Mouse (Mus musculus): ENCODE measurements around the gene Fgfr1op. TPM values are rescaled to one million over a fixed set of nuclear protein-coding genes. Genes with fewer than 3 reads are reported as not detected.
A peak's percentile ranks its signal among the peaks of the same experiment; 100 is the strongest.
"Not testable (repeated sequence)": the region's sequence is repeated elsewhere in the genome, so short reads cannot be mapped to it uniquely, and the experiment has no call there.

The Fgfr1op gene
- polyA plus RNA-seq (2012; rRNA removed) (2.8 and 5.6 TPM in 2 replicates), polyA plus RNA-seq (2014; fragmentation: Nextera tagmentation; extraction: Ambion mirVana) (10.5 and 11.8 TPM in 2 replicates)

GRCm38 (mm10) chr17:8164701-8165607 lies at the start of gene Fgfr1op:
Gene Fgfr1op, plus strand, starts transcription at chr17:8165501.
- DNase-seq (ENCODE audit: low read depth in 3 of 3, low spot score in 3 of 3); H3K36me3 ChIP-seq (replicated peaks; ENCODE audit: control insufficient read depth, insufficient read depth, low read depth); H3K9me3 ChIP-seq (ENCODE audit: control insufficient read depth, low read length); H3K27me3 ChIP-seq (ENCODE audit: control insufficient read depth, insufficient read depth, low read length); H3K27ac ChIP-seq; H3K4me1 ChIP-seq (replicated peaks; ENCODE audit: control insufficient read depth in 2 of 2, insufficient read depth in 2 of 2, low read length in 1 of 2): not testable (repeated sequence)
- ATAC-seq (ENCODE audit: insufficient read depth), result peak; percentile 97
- Histone ChIP-seq H3K4me3 (ENCODE audit: insufficient read depth in 1 of 2, low read depth in 2 of 2, low read length in 2 of 2) (peak within 1 kb of the TSS; percentile 60 to 68), H3K9ac (replicated peaks) (peak within 1 kb of the TSS; percentile 67), H3K4me2 (ENCODE audit: low read depth) (peak within 1 kb of the TSS; percentile 60)
- 1% methylated on average over 11 of the region's 55 CpGs for WGBS (ENCODE audit: insufficient replicate concordance)

DNA sequence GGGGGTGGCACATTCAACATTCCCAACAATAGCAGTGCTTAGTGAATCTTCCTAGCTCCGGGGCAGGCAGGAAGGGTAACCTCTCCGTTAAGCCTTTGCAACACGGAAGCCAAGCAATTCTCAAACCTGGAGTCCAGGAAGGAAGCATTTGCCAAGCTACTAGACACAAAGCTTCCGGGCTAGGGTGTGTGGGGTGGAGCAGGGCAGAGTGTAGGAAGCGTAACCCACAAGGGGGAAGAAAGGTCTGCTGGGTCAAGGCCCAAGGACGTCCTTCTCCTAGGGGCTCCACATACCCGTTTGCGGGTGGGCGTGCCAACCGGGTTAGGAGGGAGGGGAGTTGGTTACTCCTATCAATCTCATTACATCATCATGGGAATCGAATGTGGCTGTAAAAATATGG lies 48.9 kb upstream of the Fgfr1op start:
- H3K4me1 ChIP-seq (replicated peaks; ENCODE audit: control insufficient read depth in 2 of 2, insufficient read depth in 2 of 2, low read length in 1 of 2); H3K4me3 ChIP-seq (ENCODE audit: insufficient read depth in 1 of 2, low read depth in 2 of 2, low read length in 2 of 2); H3K36me3 ChIP-seq (replicated peaks; ENCODE audit: control insufficient read depth, insufficient read depth, low read depth); ATAC-seq (ENCODE audit: insufficient read depth); H3K27ac ChIP-seq; H3K9me3 ChIP-seq (ENCODE audit: control insufficient read depth, low read length); H3K4me2 ChIP-seq (ENCODE audit: low read depth); H3K27me3 ChIP-seq (ENCODE audit: control insufficient read depth, insufficient read depth, low read length); H3K9ac ChIP-seq (replicated peaks): not testable (repeated sequence)
- 18% methylated on average over 6 of the region's 11 CpGs for WGBS (ENCODE audit: insufficient replicate concordance)
- DNase-seq (ENCODE audit: low read depth in 3 of 3, low spot score in 3 of 3), result peak in 1 of 3 experiments; percentile 1

DNA sequence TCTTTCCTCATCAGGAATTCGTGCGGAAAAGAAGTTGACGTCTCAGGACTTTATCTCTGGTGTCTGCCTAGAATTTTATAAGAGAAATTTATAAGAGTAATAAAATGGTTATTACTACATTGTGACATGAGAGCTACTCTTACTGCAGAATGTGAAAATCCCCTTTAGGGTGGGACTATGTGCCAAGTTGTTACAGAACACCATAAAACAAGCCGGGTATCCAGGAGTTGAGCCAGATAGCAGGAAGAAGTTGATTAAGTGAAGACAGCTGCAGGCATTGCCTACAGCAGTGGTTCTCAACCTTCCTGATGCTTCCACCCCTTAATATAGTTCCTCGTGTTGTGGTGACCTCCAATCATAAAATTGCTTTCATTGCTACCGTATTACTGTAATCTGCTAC lies 48.4 kb upstream of the Fgfr1op start:
- no CpG with 5 or more reads among the region's 6 CpGs for WGBS (ENCODE audit: insufficient replicate concordance)
- not testable (repeated sequence) for H3K36me3 ChIP-seq (replicated peaks; ENCODE audit: control insufficient read depth, insufficient read depth, low read depth); H3K27me3 ChIP-seq (ENCODE audit: control insufficient read depth, insufficient read depth, low read length); H3K4me2 ChIP-seq (ENCODE audit: low read depth); DNase-seq (ENCODE audit: low read depth in 3 of 3, low spot score in 3 of 3); H3K9me3 ChIP-seq (ENCODE audit: control insufficient read depth, low read length); H3K4me1 ChIP-seq (replicated peaks; ENCODE audit: control insufficient read depth in 2 of 2, insufficient read depth in 2 of 2, low read length in 1 of 2); H3K27ac ChIP-seq; ATAC-seq (ENCODE audit: insufficient read depth); H3K4me3 ChIP-seq (ENCODE audit: insufficient read depth in 1 of 2, low read depth in 2 of 2, low read length in 2 of 2); H3K9ac ChIP-seq (replicated peaks)

DNA sequence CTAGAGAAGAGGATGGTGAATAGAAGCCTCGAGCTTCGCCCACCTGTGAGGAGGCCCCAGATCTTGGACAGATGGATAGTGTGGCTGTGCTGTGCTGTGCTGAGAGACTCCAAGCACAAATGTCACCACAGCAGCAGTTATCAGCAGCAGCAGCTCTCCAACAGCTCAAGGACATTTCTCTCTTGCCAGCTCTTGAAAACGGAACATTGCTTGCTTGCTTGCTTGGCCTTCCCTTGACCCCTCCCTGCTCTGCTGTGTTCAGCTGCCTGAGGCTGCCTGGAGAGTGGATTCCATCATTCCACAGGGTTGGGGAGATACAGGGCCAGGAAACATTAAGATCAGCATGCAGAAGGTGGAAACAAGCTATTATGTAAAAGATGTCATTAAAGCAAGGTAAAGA lies 42.3 kb upstream of the Fgfr1op start:
- DNase-seq (ENCODE audit: low read depth in 3 of 3, low spot score in 3 of 3); H3K9ac ChIP-seq (replicated peaks); H3K4me2 ChIP-seq (ENCODE audit: low read depth); H3K9me3 ChIP-seq (ENCODE audit: control insufficient read depth, low read length); H3K27ac ChIP-seq; H3K4me3 ChIP-seq (ENCODE audit: insufficient read depth in 1 of 2, low read depth in 2 of 2, low read length in 2 of 2); H3K27me3 ChIP-seq (ENCODE audit: control insufficient read depth, insufficient read depth, low read length); H3K36me3 ChIP-seq (replicated peaks; ENCODE audit: control insufficient read depth, insufficient read depth, low read depth); H3K4me1 ChIP-seq (replicated peaks; ENCODE audit: control insufficient read depth in 2 of 2, insufficient read depth in 2 of 2, low read length in 1 of 2); ATAC-seq (ENCODE audit: insufficient read depth): not testable (repeated sequence)
- no CpG with 5 or more reads among the region's 3 CpGs for WGBS (ENCODE audit: insufficient replicate concordance)

DNA sequence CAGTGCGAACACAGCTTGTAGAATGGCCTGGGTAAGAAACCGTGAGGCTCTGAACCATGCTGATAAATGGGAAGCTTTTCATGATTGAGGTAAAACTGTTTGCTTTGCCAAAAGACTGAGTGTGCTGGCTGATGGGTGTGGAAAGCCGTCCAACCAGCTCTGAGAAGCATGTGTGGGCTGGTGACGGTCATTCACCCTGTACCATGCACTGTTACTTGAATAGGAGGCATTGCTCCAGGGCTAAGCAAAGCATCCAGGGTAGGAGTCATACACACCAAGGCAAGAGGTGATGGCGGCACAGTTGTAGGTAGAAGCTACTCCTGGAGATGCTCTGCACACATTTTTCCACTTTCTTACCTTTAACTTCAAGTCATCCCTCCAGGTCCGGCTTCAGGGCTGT lies 40.7 kb upstream of the Fgfr1op start:
- H3K4me3 ChIP-seq (ENCODE audit: insufficient read depth in 1 of 2, low read depth in 2 of 2, low read length in 2 of 2); H3K9ac ChIP-seq (replicated peaks); H3K9me3 ChIP-seq (ENCODE audit: control insufficient read depth, low read length); H3K27me3 ChIP-seq (ENCODE audit: control insufficient read depth, insufficient read depth, low read length); H3K36me3 ChIP-seq (replicated peaks; ENCODE audit: control insufficient read depth, insufficient read depth, low read depth); H3K27ac ChIP-seq; H3K4me2 ChIP-seq (ENCODE audit: low read depth); ATAC-seq (ENCODE audit: insufficient read depth); H3K4me1 ChIP-seq (replicated peaks; ENCODE audit: control insufficient read depth in 2 of 2, insufficient read depth in 2 of 2, low read length in 1 of 2); DNase-seq (ENCODE audit: low read depth in 3 of 3, low spot score in 3 of 3): not testable (repeated sequence)
- 86% methylated on average over 2 of the region's 6 CpGs for WGBS (ENCODE audit: insufficient replicate concordance)

DNA sequence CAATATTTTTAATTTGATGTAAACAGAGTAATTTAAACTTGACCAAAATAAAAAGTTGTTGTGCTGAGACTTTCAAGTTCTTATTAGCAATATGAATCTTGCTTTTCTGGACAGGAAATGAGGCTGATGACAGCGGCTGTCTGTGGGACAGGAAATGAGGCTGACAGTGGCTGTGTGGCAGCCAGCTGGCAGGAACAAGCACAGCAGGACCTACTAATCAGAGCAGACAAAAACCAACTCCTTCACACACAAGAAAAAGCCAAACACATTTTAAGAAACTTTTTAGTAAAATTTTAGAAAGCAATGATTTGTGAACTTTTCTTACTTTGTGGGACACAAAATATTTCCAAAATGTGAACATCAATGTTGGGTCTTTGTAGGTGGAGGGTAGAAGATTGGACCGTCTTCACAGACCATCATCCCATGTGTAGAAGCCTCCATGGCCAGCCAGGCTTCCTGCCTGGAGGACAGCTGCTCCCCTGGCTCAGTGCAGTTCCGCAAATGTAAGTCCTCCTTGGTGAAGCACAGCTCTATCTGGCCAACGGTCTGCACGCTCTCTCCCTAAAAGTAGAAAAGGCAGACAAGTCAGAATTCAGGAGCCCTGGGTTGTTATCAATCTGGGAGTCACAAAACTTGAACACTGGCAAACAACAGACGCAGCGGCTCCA lies 36.8 kb upstream of the Fgfr1op start:
- no CpG with 5 or more reads among the region's 7 CpGs for WGBS (ENCODE audit: insufficient replicate concordance)

DNA sequence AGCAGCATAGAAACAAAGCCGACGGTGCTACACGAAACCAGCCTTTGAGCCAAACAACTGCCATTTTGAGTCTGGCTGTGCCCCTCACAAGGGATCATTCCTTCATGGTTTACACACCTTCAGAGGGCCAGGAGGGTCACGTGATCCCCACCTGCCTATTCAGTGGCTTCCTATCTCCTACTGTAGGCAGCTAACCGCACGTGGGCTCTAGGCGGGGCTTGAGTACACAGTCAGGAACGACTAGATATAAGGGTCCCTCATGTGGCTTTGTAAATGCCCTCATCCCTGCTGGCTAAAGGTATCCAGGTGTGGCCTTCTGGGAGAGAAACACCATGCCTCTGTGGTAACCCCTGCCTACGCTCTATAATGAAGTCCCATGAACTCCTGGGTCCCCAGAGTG lies 35.7 kb upstream of the Fgfr1op start:
- H3K4me1 ChIP-seq (replicated peaks; ENCODE audit: control insufficient read depth in 2 of 2, insufficient read depth in 2 of 2, low read length in 1 of 2); H3K27ac ChIP-seq; H3K4me2 ChIP-seq (ENCODE audit: low read depth); H3K27me3 ChIP-seq (ENCODE audit: control insufficient read depth, insufficient read depth, low read length); H3K4me3 ChIP-seq (ENCODE audit: insufficient read depth in 1 of 2, low read depth in 2 of 2, low read length in 2 of 2); DNase-seq (ENCODE audit: low read depth in 3 of 3, low spot score in 3 of 3); H3K36me3 ChIP-seq (replicated peaks; ENCODE audit: control insufficient read depth, insufficient read depth, low read depth); H3K9me3 ChIP-seq (ENCODE audit: control insufficient read depth, low read length); H3K9ac ChIP-seq (replicated peaks); ATAC-seq (ENCODE audit: insufficient read depth): not testable (repeated sequence)
- 73% methylated on average over 9 of the region's 9 CpGs for WGBS (ENCODE audit: insufficient replicate concordance)

More for the DNA sequence above, 36.8 kb upstream of the Fgfr1op start:
- H3K27me3 ChIP-seq (ENCODE audit: control insufficient read depth, insufficient read depth, low read length); H3K9ac ChIP-seq (replicated peaks); H3K27ac ChIP-seq; H3K4me2 ChIP-seq (ENCODE audit: low read depth); H3K36me3 ChIP-seq (replicated peaks; ENCODE audit: control insufficient read depth, insufficient read depth, low read depth); H3K4me1 ChIP-seq (replicated peaks; ENCODE audit: control insufficient read depth in 2 of 2, insufficient read depth in 2 of 2, low read length in 1 of 2); DNase-seq (ENCODE audit: low read depth in 3 of 3, low spot score in 3 of 3); ATAC-seq (ENCODE audit: insufficient read depth); H3K4me3 ChIP-seq (ENCODE audit: insufficient read depth in 1 of 2, low read depth in 2 of 2, low read length in 2 of 2); H3K9me3 ChIP-seq (ENCODE audit: control insufficient read depth, low read length): not testable (repeated sequence)

GRCm38 (mm10) chr17:8130849-8131248 lies 34.5 kb upstream of the Fgfr1op start:
- not testable (repeated sequence) for ATAC-seq (ENCODE audit: insufficient read depth); H3K27ac ChIP-seq
- no CpG with 5 or more reads among the region's 6 CpGs for WGBS (ENCODE audit: insufficient replicate concordance)

More at GRCm38 (mm10) chr17:8130849-8131248, 34.5 kb upstream of the Fgfr1op start:
- H3K36me3 ChIP-seq (replicated peaks; ENCODE audit: control insufficient read depth, insufficient read depth, low read depth); H3K4me2 ChIP-seq (ENCODE audit: low read depth); H3K9me3 ChIP-seq (ENCODE audit: control insufficient read depth, low read length); DNase-seq (ENCODE audit: low read depth in 3 of 3, low spot score in 3 of 3); H3K4me1 ChIP-seq (replicated peaks; ENCODE audit: control insufficient read depth in 2 of 2, insufficient read depth in 2 of 2, low read length in 1 of 2); H3K4me3 ChIP-seq (ENCODE audit: insufficient read depth in 1 of 2, low read depth in 2 of 2, low read length in 2 of 2); H3K27me3 ChIP-seq (ENCODE audit: control insufficient read depth, insufficient read depth, low read length); H3K9ac ChIP-seq (replicated peaks): not testable (repeated sequence)
